Mouse (Mus musculus) adrenal gland, postnatal 10 days (tissue): Measurements from ENCODE around the gene E130309D02Rik. TPM values are rescaled to one million over a fixed set of nuclear protein-coding genes. Genes with fewer than 3 reads are reported as not detected.

Experiments used
- DNase-seq: peaks from one replicate; pipeline ENCODE4 v3.0.0; 2021; ENCODE audit warnings: mixed read lengths
- total RNA-seq, 2 experiments: library from RNA; stranded (reverse); gene quantifications; 2 replicates each; pipeline ENCODE4 v1.2.3; 2021

E130309D02Rik gene
- total RNA-seq, 2 experiments from 2014 or later: 23.0 to 23.5 TPM

DNA sequence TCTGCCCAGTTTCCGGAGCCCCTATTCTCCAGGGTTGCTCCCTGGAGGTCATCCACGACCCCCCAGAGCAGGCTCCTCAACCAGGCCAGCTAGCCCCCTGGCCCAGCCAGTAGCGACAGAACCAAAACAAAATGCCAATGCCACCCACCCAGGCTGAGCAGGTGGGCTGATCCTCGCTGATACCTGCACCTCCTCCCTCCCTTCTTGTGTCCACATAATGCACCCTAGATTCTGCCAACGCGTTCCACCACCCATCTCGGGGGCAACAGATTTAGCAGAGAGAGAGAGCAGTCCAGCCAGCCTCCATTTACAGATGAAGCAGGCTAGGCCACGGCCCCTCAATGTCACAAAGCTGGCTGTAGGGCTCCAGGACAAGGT is 46.2 kb downstream of the E130309D02Rik start:
- DNase-seq: no peak

GRCm38 (mm10) chr5:143266794-143267193 is 48.4 kb downstream of the E130309D02Rik start:
- no peak for DNase-seq

GRCm38 (mm10) chr5:143265409-143265808 is 49.8 kb downstream of the E130309D02Rik start:
- no peak for DNase-seq

GRCm38 (mm10) chr5:143264689-143265088 is 50.5 kb downstream of the E130309D02Rik start:
- DNase-seq: peak; percentile 51

DNA sequence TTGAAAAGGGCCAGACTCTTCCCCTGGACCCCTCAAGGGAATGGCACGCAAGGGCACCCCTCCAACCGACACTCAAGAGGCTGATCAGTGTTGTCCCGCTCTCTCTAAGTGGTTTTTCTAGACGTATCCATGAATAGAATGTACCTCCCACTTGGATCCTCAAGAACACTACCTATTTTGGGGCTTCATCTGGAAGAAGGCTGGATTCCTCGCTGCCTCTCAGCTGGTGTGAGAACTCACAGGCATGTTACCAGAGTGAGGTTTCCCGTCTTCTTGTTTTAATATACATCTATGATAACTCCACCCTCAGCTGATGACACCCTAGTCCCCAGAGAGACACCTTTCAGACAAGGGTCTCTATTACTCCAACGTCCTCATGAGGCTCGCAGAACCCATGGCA is 53.5 kb downstream of the E130309D02Rik start:
- no peak for DNase-seq

DNA sequence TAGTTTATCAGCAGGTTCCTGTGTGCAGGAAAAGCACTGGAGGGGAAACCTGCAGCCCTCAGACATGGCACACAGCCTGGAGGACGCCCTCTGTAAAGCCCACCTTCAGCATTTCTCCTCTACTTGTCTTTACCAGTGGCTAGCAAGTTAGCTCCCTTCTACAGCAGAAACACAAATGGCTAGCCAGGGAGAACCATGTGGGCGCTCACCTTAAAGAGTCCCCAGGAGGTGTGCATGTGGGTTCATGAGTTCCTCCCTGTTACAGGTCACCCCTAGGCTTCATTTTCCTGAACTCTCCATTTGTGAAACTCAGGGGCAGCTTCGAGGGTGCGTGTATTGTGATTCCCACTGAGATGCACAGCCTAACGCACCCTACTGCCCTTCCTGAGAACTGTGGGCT is 59.4 kb downstream of the E130309D02Rik start:
- no peak for DNase-seq

GRCm38 (mm10) chr5:143255131-143255519 is 60.0 kb downstream of the E130309D02Rik start:
- no peak for DNase-seq

DNA sequence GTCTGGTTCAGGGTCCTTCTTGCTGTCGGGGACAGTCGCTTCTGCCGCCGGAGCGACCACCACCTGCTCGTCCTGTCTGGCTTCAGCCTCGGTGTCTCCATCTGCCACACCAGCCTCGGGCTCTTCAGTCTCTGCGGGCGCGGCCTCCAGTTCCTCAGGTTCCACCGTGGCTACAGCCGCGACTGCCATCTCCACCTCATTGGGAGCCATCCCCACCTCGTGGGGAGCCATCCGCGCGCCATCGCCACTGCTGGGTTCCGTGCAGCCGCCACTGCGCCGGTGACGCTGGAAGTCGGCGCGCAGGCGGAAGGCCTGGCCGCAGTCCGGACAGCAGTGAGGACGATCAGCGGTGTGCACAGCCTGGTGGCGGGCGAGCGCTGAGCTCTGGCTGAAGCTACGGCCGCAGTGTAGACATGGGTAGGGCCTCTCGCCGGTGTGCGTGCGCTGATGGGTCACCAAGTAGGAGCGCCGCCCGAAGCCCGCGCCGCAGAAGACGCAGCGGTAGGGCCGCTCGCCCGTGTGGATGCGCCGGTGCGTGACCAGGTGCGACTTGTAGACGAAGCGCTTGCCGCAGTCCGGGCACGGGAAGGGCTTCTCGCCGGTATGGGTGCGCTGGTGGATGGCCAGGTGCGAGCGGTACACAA is 60.6 kb downstream of the E130309D02Rik start:
- no peak for DNase-seq

- DNase-seq: peak; percentile 15
These were observed 61.2 kb downstream of the E130309D02Rik start for GRCm38 (mm10) chr5:143253881-143254486.

- peak; percentile 30 for DNase-seq
These were observed 61.8 kb downstream of the E130309D02Rik start for GRCm38 (mm10) chr5:143253186-143253880.

- no peak for DNase-seq
These were observed 62.4 kb downstream of the E130309D02Rik start for GRCm38 (mm10) chr5:143252791-143253185.

DNA sequence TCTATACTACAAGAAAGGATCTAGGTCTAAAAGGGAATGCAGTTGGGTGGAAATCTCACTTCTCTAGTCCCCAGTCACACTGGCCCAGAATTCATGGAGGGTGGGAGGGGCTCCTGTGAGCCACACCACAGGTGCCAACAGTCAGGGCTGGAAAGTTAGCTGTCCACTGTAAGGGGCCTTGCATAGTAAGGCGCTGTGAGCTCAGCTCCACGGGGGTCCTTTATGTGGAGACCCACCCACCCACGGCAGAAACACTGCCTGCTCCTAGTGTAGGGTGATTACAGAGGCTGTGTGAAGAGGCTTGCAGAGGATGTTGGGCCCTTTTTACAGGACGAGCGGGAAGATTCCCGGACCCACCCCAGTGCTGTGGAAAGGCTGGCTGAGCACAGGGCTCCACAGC is 63.1 kb downstream of the E130309D02Rik start:
- no peak for DNase-seq

Other genes with a start within 250 kb of the E130309D02Rik start
- gene Rnf216, start 202.4 kb downstream of the E130309D02Rik start, total RNA-seq: 10 to 100 TPM; 35.8 to 48.3 TPM
- gene Olfr718-ps1, start 167.8 kb downstream of the E130309D02Rik start, total RNA-seq: under 1 TPM; 0.09 to 0.15 TPM
- gene Rbak, start 134.6 kb downstream of the E130309D02Rik start, total RNA-seq: 10 to 100 TPM in 1 of 2 experiments, 1 to 10 TPM in 1; 9.5 to 16.9 TPM
- gene Spdye4b, start 134.3 kb downstream of the E130309D02Rik start, total RNA-seq: not detected
- gene Spdye4a, start 88.5 kb downstream of the E130309D02Rik start, total RNA-seq: not detected
- 10 to 100 TPM; 15.6 to 19.1 TPM for gene Zfp12, start 80.2 kb downstream of the E130309D02Rik start, total RNA-seq
- gene Zfp316, start 45.3 kb downstream of the E130309D02Rik start, total RNA-seq: 1 to 10 TPM; 7.3 to 8.1 TPM
- under 1 TPM; 0.73 to 0.78 TPM for gene Zfp853, start 21.7 kb downstream of the E130309D02Rik start, total RNA-seq
- gene Zdhhc4, start 13.9 kb upstream of the E130309D02Rik start, total RNA-seq: 10 to 100 TPM; 50.3 to 50.9 TPM
- under 1 TPM; 0.24 to 0.85 TPM for gene Grid2ip, start 42.0 kb upstream of the E130309D02Rik start, total RNA-seq
- gene Kdelr2, start 88.5 kb upstream of the E130309D02Rik start, total RNA-seq: 100 to 1,000 TPM; 105 to 125 TPM
- 10 to 100 TPM in 1 of 2 experiments, 1 to 10 TPM in 1; 8.8 to 10.7 TPM for gene Daglb, start 149.2 kb upstream of the E130309D02Rik start, total RNA-seq
- gene Rac1, start 212.7 kb upstream of the E130309D02Rik start, total RNA-seq: 100 to 1,000 TPM; 345 to 351 TPM